Mouse (Mus musculus): ENCODE results near the gene Mall. TPM values are rescaled to one million over a fixed set of nuclear protein-coding genes. Genes with fewer than 3 reads are reported as not detected.

Gene Mall
- total RNA-seq, 1 experiment from 2014 or later = not detected

DNA sequence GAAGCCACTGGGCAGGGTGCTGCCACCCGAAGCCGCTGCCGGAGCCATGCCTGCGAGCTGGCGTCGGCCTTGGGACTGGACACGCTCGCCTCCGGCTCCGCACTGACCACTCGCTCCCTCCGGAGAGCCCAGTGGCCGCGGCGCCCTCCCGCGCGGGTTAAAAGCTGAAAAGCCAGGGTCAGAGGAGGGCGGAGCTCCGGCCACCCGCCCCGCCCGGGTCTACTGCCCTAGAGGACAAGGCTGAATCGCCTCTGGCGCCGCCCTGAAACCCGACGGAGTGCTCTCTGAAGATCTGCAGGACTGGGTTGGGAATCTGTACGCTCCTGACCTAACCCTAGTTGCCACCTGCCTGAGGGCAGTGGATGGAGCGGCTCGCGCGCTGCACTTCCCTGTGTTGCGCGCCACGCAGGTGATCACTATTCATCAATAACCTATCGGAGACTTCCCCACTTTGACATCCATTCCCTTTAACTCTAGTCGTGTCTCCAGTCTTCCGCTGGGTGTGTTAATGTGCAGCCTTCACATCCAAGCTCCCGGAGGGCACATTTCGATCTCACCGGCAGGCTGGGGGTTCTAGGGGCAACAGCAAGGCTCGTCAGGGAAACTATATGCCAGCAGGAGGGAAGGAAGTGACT is 73.5 kb downstream of the Mall start, which contains the start of gene Mal:
Gene Mal (minus strand): TSS at position 610 of the 635 bp plus-strand sequence.
- ATAC-seq (ENCODE audit: extremely low read depth, insufficient number of reproducible peaks, low FRiP score, poor library complexity, severe bottlenecking) = no peak

- ATAC-seq (ENCODE audit: extremely low read depth, insufficient number of reproducible peaks, low FRiP score, poor library complexity, severe bottlenecking) = no peak
These were observed 74.3 kb downstream of the Mall start for GRCm38 (mm10) chr2:127655419-127655818.

- ATAC-seq (ENCODE audit: extremely low read depth, insufficient number of reproducible peaks, low FRiP score, poor library complexity, severe bottlenecking) = no peak
These were observed 74.9 kb downstream of the Mall start for GRCm38 (mm10) chr2:127654786-127655185.

Other genes starting within 250 kb of the Mall start
- 0.25 TPM in 1 of 2 replicates, not detected in the other for gene Kcnip3, start 207.8 kb downstream of the Mall start, total RNA-seq (2017)
- not detected in 2 replicates for gene Prom2, start 188.5 kb downstream of the Mall start, total RNA-seq (2017)
- 4.4 and 5.2 TPM in 2 replicates for gene Zfp661, start 142.8 kb downstream of the Mall start, total RNA-seq (2017)
- gene Mrps5, start 142.7 kb downstream of the Mall start, total RNA-seq (2017) = 29.9 and 34.9 TPM in 2 replicates
- gene Mal, start 73.2 kb downstream of the Mall start, total RNA-seq (2017) = 4.9 and 7.6 TPM in 2 replicates
- gene Nphp1, start 59.0 kb upstream of the Mall start, total RNA-seq (2017) = 0.58 TPM in 1 of 2 replicates, not detected in the other
- 1.5 and 5.6 TPM in 2 replicates for gene Mtln, start 62.6 kb upstream of the Mall start, total RNA-seq (2017)
- 0.25 TPM in 1 of 2 replicates, not detected in the other for gene Bub1, start 101.9 kb upstream of the Mall start, total RNA-seq (2017)
- gene Acoxl, start 108.9 kb upstream of the Mall start, total RNA-seq (2017) = 0.23 and 0.49 TPM in 2 replicates

Data from neutrophil, adult 5-6 weeks (primary cell).